Mouse (Mus musculus) neural tube, embryonic 11.5 days (tissue): ENCODE measurements at regions not wholly inside any gene's neighbourhood (a gene's known extent, or its start where the extent isn't known, plus 50 kb on each side); places are given as distances from the start of the nearest gene placed in this dataset.

ENCODE experiments used
- ATAC-seq: fragments of 200-750 bp; cut with Nextera tagmentation; 2 replicates; pipeline ENCODE4 v1.8.0; 2017; ENCODE audit warnings: moderate number of reproducible peaks, mild to moderate bottlenecking, moderate TSS enrichment, moderate library complexity; ENCODE audit not compliant: insufficient read depth, low FRiP score, low TSS enrichment
- DNase-seq: peaks from one replicate; pipeline ENCODE4 v3.0.0-alpha.2; 2015; ENCODE audit warnings: low spot score
- H3K27ac ChIP-seq: fragments of 300-500 bp; sonication (generic); 2 replicates; pipeline ENCODE4 v1.5.1; 2014; ENCODE audit warnings: low read depth, mild to moderate bottlenecking, low read length
- H3K27me3 ChIP-seq: fragments of 300-500 bp; sonication (generic); 2 replicates; pipeline ENCODE4 v1.6.1; 2014; ENCODE audit warnings: mild to moderate bottlenecking, low read length, mixed read lengths; ENCODE audit not compliant: control insufficient read depth, insufficient read depth
- H3K36me3 ChIP-seq: fragments of 300-500 bp; sonication (generic); 2 replicates; pipeline ENCODE4 v1.6.1; 2014; ENCODE audit warnings: mild to moderate bottlenecking, low read length, moderate library complexity, mixed read lengths; ENCODE audit not compliant: control insufficient read depth, insufficient read depth
- H3K4me1 ChIP-seq: fragments of 300-500 bp; sonication (generic); 2 replicates; pipeline ENCODE4 v1.6.1; 2014; ENCODE audit warnings: low read length, mixed read lengths; ENCODE audit not compliant: control insufficient read depth, insufficient read depth
- H3K4me2 ChIP-seq: fragments of 300-500 bp; sonication (generic); 2 replicates; pipeline ENCODE4 v1.6.1; 2014; ENCODE audit warnings: low read depth, mild to moderate bottlenecking, moderate library complexity
- H3K4me3 ChIP-seq: fragments of 300-500 bp; sonication (generic); 2 replicates; pipeline ENCODE4 v1.5.1; 2014; ENCODE audit warnings: low read depth, low read length
- H3K9ac ChIP-seq: fragments of 300-500 bp; sonication (generic); 2 replicates; pipeline ENCODE4 v1.6.1; 2014; ENCODE audit warnings: mild to moderate bottlenecking, low read length
- H3K9me3 ChIP-seq: fragments of 300-500 bp; sonication (generic); 2 replicates; pipeline ENCODE4 v1.6.1; 2016; ENCODE audit warnings: low read length; ENCODE audit not compliant: control insufficient read depth
- WGBS: fragments of 180-500 bp; shearing (Covaris S2); extraction: QIAGEN DNeasy Blood & Tissue Kit; methylation state at CpG from one replicate; pipeline ENCODE4 v1.1.7; 2014; 5-methylcytosine and 5-hydroxymethylcytosine counted together

GRCm38 (mm10) chr1:137901211-137901610, 274.3 kb downstream of the Ptprc start:
- DNase-seq (no peak), ATAC-seq (no peak)
- Histone ChIP-seq H3K27me3 (no peaks in the 10 kb centered on the region), H3K9me3 (no peaks in the 10 kb centered on the region), H3K27ac (peak overlapping the region; percentile 91; the same call in 1 of the 2 replicates), H3K4me3 (peak overlapping the region; percentile 83), H3K36me3 (no peaks in the 10 kb centered on the region), H3K9ac (peak overlapping the region; percentile 96), H3K4me2 (peak overlapping the region; percentile 47), H3K4me1 (peaks cover 13% of the 10 kb centered on the region)
- 51% methylated on average over 5 of the region's 5 CpGs for WGBS

- H3K27ac ChIP-seq, result peak overlapping the region; percentile 91
- 12% methylated on average over 8 of the region's 8 CpGs for WGBS
- H3K27me3 ChIP-seq, result no peaks in the 10 kb centered on the region
- peaks cover 9% of the 10 kb centered on the region for H3K4me1 ChIP-seq
- no peaks in the 10 kb centered on the region for H3K36me3 ChIP-seq
- H3K4me3 ChIP-seq, result peak overlapping the region; percentile 83
- H3K9ac ChIP-seq, result peak overlapping the region; percentile 96
- no peaks in the 10 kb centered on the region for H3K9me3 ChIP-seq
- H3K4me2 ChIP-seq, result peak overlapping the region; percentile 47
- DNase-seq, result no peak
- ATAC-seq, result peak; percentile 8; the same call in 1 of the 2 replicates
Measured at GRCm38 (mm10) chr1:137900621-137901071, 274.9 kb downstream of the Ptprc start.

GRCm38 (mm10) chr1:137899916-137900601, 275.4 kb downstream of the Ptprc start:
- Histone ChIP-seq H3K36me3 (no peaks in the 10 kb centered on the region), H3K27me3 (no peaks in the 10 kb centered on the region), H3K4me3 (peak overlapping the region; percentile 83), H3K4me2 (peak overlapping the region; percentile 47), H3K4me1 (peaks cover 5% of the 10 kb centered on the region; the same call in 1 of the 2 replicates), H3K9ac (peak overlapping the region; percentile 96), H3K27ac (peak overlapping the region; percentile 91), H3K9me3 (no peaks in the 10 kb centered on the region)
- 2% methylated on average over 14 of the region's 14 CpGs for WGBS
- DNase-seq (peak; percentile 85), ATAC-seq (peak; percentile 76)

- Histone ChIP-seq H3K27ac (peak overlapping the region; percentile 91), H3K27me3 (no peaks in the 10 kb centered on the region), H3K9ac (peak overlapping the region; percentile 96), H3K36me3 (no peaks in the 10 kb centered on the region), H3K4me1 (peaks cover 3% of the 10 kb centered on the region; the same call in 1 of the 2 replicates), H3K4me3 (peak overlapping the region; percentile 83), H3K9me3 (no peaks in the 10 kb centered on the region), H3K4me2 (peak overlapping the region; percentile 47)
- ATAC-seq (no peak), DNase-seq (no peak)
- 6% methylated on average over 6 of the region's 6 CpGs for WGBS
Measured at GRCm38 (mm10) chr1:137899305-137899704, 276.2 kb downstream of the Ptprc start.

GRCm38 (mm10) chr1:137898891-137899290, 276.6 kb downstream of the Ptprc start:
- H3K4me3 ChIP-seq, result peak overlapping the region; percentile 83
- H3K27ac ChIP-seq, result peak overlapping the region; percentile 91
- under 1% methylated on average over 3 of the region's 3 CpGs for WGBS
- peak overlapping the region; percentile 96 for H3K9ac ChIP-seq
- peaks cover 3% of the 10 kb centered on the region; the same call in 1 of the 2 replicates for H3K4me1 ChIP-seq
- H3K36me3 ChIP-seq, result no peaks in the 10 kb centered on the region
- no peaks in the 10 kb centered on the region for H3K27me3 ChIP-seq
- H3K9me3 ChIP-seq, result no peaks in the 10 kb centered on the region
- DNase-seq (peak; percentile 27), ATAC-seq (no peak; the same call in 1 of the 2 replicates)
- peak overlapping the region; percentile 47 for H3K4me2 ChIP-seq

GRCm38 (mm10) chr1:137898397-137898796, 277.1 kb downstream of the Ptprc start:
- peak overlapping the region; percentile 47 for H3K4me2 ChIP-seq
- H3K4me1 ChIP-seq, result peaks cover 3% of the 10 kb centered on the region; the same call in 1 of the 2 replicates
- H3K9ac ChIP-seq, result peak overlapping the region; percentile 96
- H3K4me3 ChIP-seq, result peak overlapping the region; percentile 83
- under 1% methylated on average over 11 of the region's 11 CpGs for WGBS
- peak overlapping the region; percentile 91 for H3K27ac ChIP-seq
- H3K36me3 ChIP-seq, result no peaks in the 10 kb centered on the region
- ATAC-seq (peak; percentile 94), DNase-seq (peak; percentile 86)
- H3K9me3 ChIP-seq, result no peaks in the 10 kb centered on the region
- no peaks in the 10 kb centered on the region for H3K27me3 ChIP-seq

GRCm38 (mm10) chr1:137881656-137882055, 293.9 kb downstream of the Ptprc start:
- Histone ChIP-seq H3K9me3 (no peaks in the 10 kb centered on the region), H3K36me3 (no peaks in the 10 kb centered on the region), H3K27ac (no peak overlapping the region), H3K4me2 (no peak overlapping the region), H3K4me1 (no peaks in the 10 kb centered on the region), H3K4me3 (no peak overlapping the region), H3K27me3 (no peaks in the 10 kb centered on the region), H3K9ac (no peak overlapping the region)
- DNase-seq (no peak), ATAC-seq (no peak)
- WGBS, result 35% methylated on average over 3 of the region's 3 CpGs

GRCm38 (mm10) chr1:137874361-137874760, 301.1 kb downstream of the Ptprc start:
- WGBS, result 72% methylated on average over 2 of the region's 2 CpGs
- H3K9ac ChIP-seq, result no peak overlapping the region
- ATAC-seq, result no peak

GRCm38 (mm10) chr1:137873628-137874027, 301.9 kb downstream of the Ptprc start:
- ATAC-seq (no peak), DNase-seq (no peak)
- Histone ChIP-seq H3K9ac (no peak overlapping the region), H3K4me2 (no peak overlapping the region), H3K4me3 (no peak overlapping the region), H3K4me1 (no peaks in the 10 kb centered on the region), H3K9me3 (no peaks in the 10 kb centered on the region), H3K27me3 (no peaks in the 10 kb centered on the region), H3K27ac (no peak overlapping the region), H3K36me3 (no peaks in the 10 kb centered on the region)
- WGBS, result 48% methylated on average over 1 of the region's 1 CpGs

More at GRCm38 (mm10) chr1:137874361-137874760, 301.1 kb downstream of the Ptprc start:
- Histone ChIP-seq H3K4me3 (no peak overlapping the region), H3K9me3 (no peaks in the 10 kb centered on the region), H3K27me3 (no peaks in the 10 kb centered on the region), H3K4me2 (no peak overlapping the region), H3K27ac (no peak overlapping the region), H3K4me1 (no peaks in the 10 kb centered on the region), H3K36me3 (no peaks in the 10 kb centered on the region)
- no peak for DNase-seq
